Mouse (Mus musculus) heart, postnatal 0 days (tissue): Measurements from ENCODE around the gene Thrap3. TPM values are rescaled to one million over a fixed set of nuclear protein-coding genes. Genes with fewer than 3 reads are reported as not detected.

Experiments used
- ATAC-seq: fragments of 200-750 bp; cut with Nextera tagmentation; 2 replicates; pipeline ENCODE4 v1.8.0; 2017; ENCODE audit warnings: low read depth, moderate number of reproducible peaks, moderate library complexity; ENCODE audit not compliant: insufficient read depth
- DNase-seq: peaks from one replicate; pipeline ENCODE4 v3.0.0-alpha.2; 2016; ENCODE audit warnings: low spot score
- H3K27ac ChIP-seq: fragments of 300-500 bp; sonication (generic); 2 replicates; pipeline ENCODE4 v1.5.1; 2014; ENCODE audit warnings: low read depth, mild to moderate bottlenecking
- H3K27me3 ChIP-seq: fragments of 300-500 bp; sonication (generic); 2 replicates; pipeline ENCODE4 v1.6.1; 2014; ENCODE audit warnings: low read length, mixed read lengths; ENCODE audit not compliant: control insufficient read depth, insufficient read depth
- H3K36me3 ChIP-seq: fragments of 300-500 bp; sonication (generic); replicated peaks from 2 replicates; pipeline ENCODE4 v1.6.1; 2014; ENCODE audit warnings: low read length, mixed read lengths; ENCODE audit not compliant: control insufficient read depth, insufficient read depth
- H3K4me1 ChIP-seq: fragments of 300-500 bp; sonication (generic); 2 replicates; pipeline ENCODE4 v1.6.1; 2014; ENCODE audit warnings: antibody characterized with exemption; ENCODE audit not compliant: control insufficient read depth, insufficient read depth
- H3K4me2 ChIP-seq: fragments of 300-500 bp; sonication (generic); 2 replicates; pipeline ENCODE4 v1.6.1; 2014; ENCODE audit warnings: low read depth, mild to moderate bottlenecking, low read length, moderate library complexity
- H3K4me3 ChIP-seq: fragments of 300-500 bp; sonication (generic); 2 replicates; pipeline ENCODE4 v1.5.1; 2014; ENCODE audit warnings: low read depth, low read length
- H3K9ac ChIP-seq: fragments of 300-500 bp; sonication (generic); replicated peaks from 2 replicates; pipeline ENCODE4 v1.6.1; 2014; ENCODE audit warnings: low read depth, low read length, mixed read lengths
- H3K9me3 ChIP-seq: fragments of 300-500 bp; sonication (generic); replicated peaks from 2 replicates; pipeline ENCODE4 v1.6.1; 2016; ENCODE audit warnings: low read length; ENCODE audit not compliant: control insufficient read depth
- CTCF ChIP-seq: IDR thresholded peaks from 2 replicates; pipeline ENCODE4 v1.5.1; 2016; ENCODE audit warnings: antibody characterized with exemption, control low read depth, low read depth
- EP300 ChIP-seq: IDR thresholded peaks from 2 replicates; pipeline ENCODE4 v1.6.1; 2016; ENCODE audit warnings: antibody characterized with exemption, low read depth
- WGBS: fragments of 180-500 bp; shearing (Covaris S2); extraction: QIAGEN DNeasy Blood & Tissue Kit; methylation state at CpG from one replicate; pipeline ENCODE4 v1.1.7; 2014; 5-methylcytosine and 5-hydroxymethylcytosine counted together
- polyA plus RNA-seq: library from polyadenylated mRNA; unstranded; fragments of >200 nt; fragmentation: Nextera tagmentation; extraction: Ambion mirVana; gene quantifications from 2 replicates; pipeline ENCODE4 v1.2.1, GENCODE M21; 2015
- total RNA-seq: library from RNA; depleted of rRNA; stranded (reverse); fragments of >200 nt; gene quantifications from 2 replicates; pipeline ENCODE4 v1.2.3, GENCODE M21; 2014; ENCODE audit warnings: low replicate concordance

The Thrap3 gene
- total and polyA plus RNA-seq, 2 experiments from 2014 or later = 96.7 to 121 TPM

- Histone ChIP-seq H3K36me3 (no peaks in the 10 kb centered on the region), H3K4me3 (peak overlapping the region; percentile 76), H3K9me3 (no peaks in the 10 kb centered on the region), H3K27ac (peak overlapping the region; percentile 99), H3K9ac (peak overlapping the region; percentile 84), H3K27me3 (no peaks in the 10 kb centered on the region), H3K4me2 (peak overlapping the region; percentile 78), H3K4me1 (peaks cover 38% of the 10 kb centered on the region)
- peak; percentile 75 for DNase-seq
- WGBS = under 1% methylated on average over 28 of the region's 28 CpGs
- TF ChIP-seq EP300 (no peak), CTCF (peak; percentile 20; the same call in 1 of the 2 replicates)
- peak; percentile 1; the same call in 1 of the 2 replicates for ATAC-seq
Measured at GRCm38 (mm10) chr4:126201514-126202302, 852 bp downstream of the Thrap3 start.

- Histone ChIP-seq H3K27ac (peak overlapping the region; percentile 99), H3K9me3 (no peaks in the 10 kb centered on the region), H3K36me3 (no peaks in the 10 kb centered on the region), H3K27me3 (no peaks in the 10 kb centered on the region), H3K4me1 (peaks cover 38% of the 10 kb centered on the region), H3K4me2 (peak overlapping the region; percentile 78), H3K4me3 (peak overlapping the region; percentile 76), H3K9ac (peak overlapping the region; percentile 84)
- ATAC-seq = no peak
- no peak for DNase-seq
- WGBS = 14% methylated on average over 2 of the region's 2 CpGs
- TF ChIP-seq EP300 (no peak), CTCF (no peak)
Measured at GRCm38 (mm10) chr4:126200656-126201055, 1.9 kb downstream of the Thrap3 start.

- Histone ChIP-seq H3K4me1 (peaks cover 38% of the 10 kb centered on the region), H3K27me3 (no peaks in the 10 kb centered on the region), H3K27ac (peak overlapping the region; percentile 99; the same call in 1 of the 2 replicates), H3K36me3 (no peaks in the 10 kb centered on the region), H3K4me2 (peak overlapping the region; percentile 78), H3K9ac (peak overlapping the region; percentile 84), H3K4me3 (peak overlapping the region; percentile 76), H3K9me3 (no peaks in the 10 kb centered on the region)
- WGBS = 11% methylated on average over 1 of the region's 1 CpGs
- ATAC-seq (no peak), DNase-seq (no peak)
- no peak for TF ChIP-seq CTCF
- no peak for TF ChIP-seq EP300
Measured at GRCm38 (mm10) chr4:126200036-126200435, 2.5 kb downstream of the Thrap3 start.

DNA sequence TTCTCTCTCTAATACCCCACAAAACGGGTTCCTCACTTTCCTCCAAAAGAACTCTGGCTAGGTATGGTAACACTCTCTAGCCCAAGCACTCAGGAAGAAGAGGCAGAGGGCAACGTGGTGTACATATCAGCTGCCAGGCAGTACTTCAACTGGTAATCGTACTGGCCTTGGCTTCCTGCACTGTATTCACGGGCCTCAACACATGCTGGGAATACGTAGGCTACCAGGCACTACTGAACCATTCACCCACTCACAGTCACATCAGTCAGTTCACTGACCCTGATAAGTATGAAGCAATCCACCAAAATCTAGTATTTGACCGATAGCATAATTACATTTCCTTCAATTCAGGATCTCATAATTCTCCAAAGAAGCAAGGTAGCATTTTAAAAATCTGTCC is 3.0 kb downstream of the Thrap3 start:
- Histone ChIP-seq H3K27me3 (no peaks in the 10 kb centered on the region), H3K9ac (peak overlapping the region; percentile 84; the same call in 1 of the 2 replicates), H3K4me2 (peak overlapping the region; percentile 78), H3K27ac (0 out of 2 replicates have a peak overlapping the region, but pooled peaks have one; percentile 20), H3K36me3 (no peaks in the 10 kb centered on the region), H3K4me1 (peaks cover 38% of the 10 kb centered on the region), H3K4me3 (0 out of 2 replicates have a peak overlapping the region, but pooled peaks have one; percentile 76), H3K9me3 (no peaks in the 10 kb centered on the region)
- ATAC-seq (no peak), DNase-seq (no peak)
- WGBS = 31% methylated on average over 6 of the region's 6 CpGs
- no peak for TF ChIP-seq CTCF

GRCm38 (mm10) chr4:126197485-126197884 is 5.1 kb downstream of the Thrap3 start:
- H3K4me1 ChIP-seq = peaks cover 38% of the 10 kb centered on the region
- 24% methylated on average over 3 of the region's 3 CpGs for WGBS
- H3K9me3 ChIP-seq = no peaks in the 10 kb centered on the region
- no peak overlapping the region for H3K4me3 ChIP-seq
- H3K36me3 ChIP-seq = peaks cover 18% of the 10 kb centered on the region
- no peaks in the 10 kb centered on the region for H3K27me3 ChIP-seq
- H3K9ac ChIP-seq = no peak overlapping the region
- TF ChIP-seq CTCF (no peak), EP300 (no peak)
- DNase-seq (peak; percentile 49), ATAC-seq (no peak)
- H3K4me2 ChIP-seq = peak overlapping the region; percentile 12; the same call in 1 of the 2 replicates
- peak overlapping the region; percentile 32; the same call in 1 of the 2 replicates for H3K27ac ChIP-seq
